Mouse (Mus musculus): ENCODE data around the gene Fbxl2. TPM values are rescaled to one million over a fixed set of nuclear protein-coding genes. Genes with fewer than 3 reads are reported as not detected.

The Fbxl2 gene
- polyA plus RNA-seq, 1 experiment from 2014 or later = 4.4 TPM

DNA sequence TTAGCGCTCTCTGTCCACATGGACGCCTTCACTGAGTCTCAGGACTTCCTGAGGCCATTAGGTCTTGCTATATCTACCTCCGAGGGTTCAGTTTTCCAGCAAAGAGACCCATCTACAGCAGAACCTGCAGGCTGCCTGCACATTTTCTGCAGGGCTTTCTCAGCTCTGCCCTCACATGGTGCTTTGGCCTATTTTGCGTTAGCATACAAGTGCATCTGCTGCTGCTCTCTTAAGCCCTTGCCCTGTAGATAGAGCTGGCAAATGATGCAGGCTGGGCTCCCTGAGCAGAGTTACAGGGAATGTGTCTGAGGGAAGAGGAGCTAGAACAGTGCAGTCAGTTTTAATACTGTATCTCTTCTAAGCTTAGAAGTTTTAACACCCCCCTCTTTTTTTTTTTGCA is 71.0 kb downstream of the Fbxl2 start:
- H3K9ac ChIP-seq (replicated peaks; ENCODE audit: low read depth, low read length) = no peak overlapping the region
- peaks cover 73% of the 10 kb centered on the region for H3K36me3 ChIP-seq (ENCODE audit: control insufficient read depth, insufficient read depth, low read length)
- no peak overlapping the region for H3K4me2 ChIP-seq (replicated peaks; ENCODE audit: low read depth, low read length)
- H3K27ac ChIP-seq (ENCODE audit: low read length) = no peak overlapping the region
- no peaks in the 10 kb centered on the region for H3K4me1 ChIP-seq (ENCODE audit: control insufficient read depth, insufficient read depth, low read length)
- no peaks in the 10 kb centered on the region for H3K9me3 ChIP-seq (ENCODE audit: control insufficient read depth, low read depth, low read length)
- WGBS = 88% methylated on average over 4 of the region's 4 CpGs
- H3K27me3 ChIP-seq (ENCODE audit: control insufficient read depth, insufficient read depth, low read length) = no peaks in the 10 kb centered on the region
- ATAC-seq (ENCODE audit: insufficient number of reproducible peaks, insufficient read depth, low FRiP score, low read depth) = no peak
- H3K4me3 ChIP-seq (ENCODE audit: low read depth, low read length) = no peak overlapping the region

DNA sequence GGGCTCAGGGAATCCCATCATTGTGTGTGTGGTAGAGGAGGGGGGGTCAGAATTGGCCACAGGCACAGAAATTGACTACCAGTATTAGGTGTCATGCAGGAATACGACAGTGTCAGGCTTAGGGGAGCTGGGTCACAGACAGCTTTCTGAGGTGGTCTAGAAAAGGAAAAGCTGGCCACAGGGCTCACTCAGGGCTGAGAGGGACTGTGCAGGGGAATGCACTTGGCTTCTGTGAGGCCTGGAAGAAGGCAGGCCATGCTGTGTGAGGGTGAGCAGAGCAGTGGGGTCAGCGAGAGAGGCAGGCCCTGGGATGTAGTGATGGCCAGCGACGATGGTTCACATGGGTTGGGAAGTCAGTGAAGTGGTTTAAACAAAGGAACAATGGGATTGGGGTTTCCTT is 72.1 kb downstream of the Fbxl2 start:
- peaks cover 75% of the 10 kb centered on the region for H3K36me3 ChIP-seq (ENCODE audit: control insufficient read depth, insufficient read depth, low read length)
- WGBS = 96% methylated on average over 4 of the region's 4 CpGs

DNA sequence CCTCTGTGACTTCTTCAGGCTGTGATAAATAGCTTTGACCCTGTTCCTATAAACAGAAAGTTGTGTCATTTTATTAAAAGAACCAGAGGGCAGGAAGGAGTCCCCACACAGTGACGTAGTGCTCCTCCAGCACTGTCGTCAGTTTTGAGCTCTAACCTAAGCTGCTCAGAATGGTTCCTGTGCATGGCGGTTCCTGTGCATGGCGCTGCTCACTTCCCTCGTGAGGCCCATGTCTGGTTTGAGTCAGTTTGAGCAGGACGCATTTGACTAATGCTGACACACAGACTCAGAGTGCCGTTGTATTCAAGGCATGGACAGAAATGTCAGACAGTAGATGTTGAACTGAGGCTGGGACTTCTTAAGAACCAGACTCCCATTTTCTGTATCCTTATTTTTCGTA is 74.4 kb downstream of the Fbxl2 start:
- Histone ChIP-seq H3K36me3 (ENCODE audit: control insufficient read depth, insufficient read depth, low read length) (peaks cover 75% of the 10 kb centered on the region), H3K4me1 (ENCODE audit: control insufficient read depth, insufficient read depth, low read length) (no peaks in the 10 kb centered on the region), H3K4me2 (replicated peaks; ENCODE audit: low read depth, low read length) (no peak overlapping the region), H3K27me3 (ENCODE audit: control insufficient read depth, insufficient read depth, low read length) (no peaks in the 10 kb centered on the region), H3K9me3 (ENCODE audit: control insufficient read depth, low read depth, low read length) (no peaks in the 10 kb centered on the region), H3K27ac (ENCODE audit: low read length) (no peak overlapping the region), H3K9ac (replicated peaks; ENCODE audit: low read depth, low read length) (no peak overlapping the region), H3K4me3 (ENCODE audit: low read depth, low read length) (no peak overlapping the region)
- 67% methylated on average over 8 of the region's 8 CpGs for WGBS
- no peak for ATAC-seq (ENCODE audit: insufficient number of reproducible peaks, insufficient read depth, low FRiP score, low read depth)

More for the DNA sequence above, 72.1 kb downstream of the Fbxl2 start:
- Histone ChIP-seq H3K4me3 (ENCODE audit: low read depth, low read length) (no peak overlapping the region), H3K27ac (ENCODE audit: low read length) (no peak overlapping the region), H3K27me3 (ENCODE audit: control insufficient read depth, insufficient read depth, low read length) (no peaks in the 10 kb centered on the region), H3K9ac (replicated peaks; ENCODE audit: low read depth, low read length) (no peak overlapping the region), H3K4me1 (ENCODE audit: control insufficient read depth, insufficient read depth, low read length) (no peaks in the 10 kb centered on the region), H3K9me3 (ENCODE audit: control insufficient read depth, low read depth, low read length) (no peaks in the 10 kb centered on the region), H3K4me2 (replicated peaks; ENCODE audit: low read depth, low read length) (no peak overlapping the region)
- no peak for ATAC-seq (ENCODE audit: insufficient number of reproducible peaks, insufficient read depth, low FRiP score, low read depth)

DNA sequence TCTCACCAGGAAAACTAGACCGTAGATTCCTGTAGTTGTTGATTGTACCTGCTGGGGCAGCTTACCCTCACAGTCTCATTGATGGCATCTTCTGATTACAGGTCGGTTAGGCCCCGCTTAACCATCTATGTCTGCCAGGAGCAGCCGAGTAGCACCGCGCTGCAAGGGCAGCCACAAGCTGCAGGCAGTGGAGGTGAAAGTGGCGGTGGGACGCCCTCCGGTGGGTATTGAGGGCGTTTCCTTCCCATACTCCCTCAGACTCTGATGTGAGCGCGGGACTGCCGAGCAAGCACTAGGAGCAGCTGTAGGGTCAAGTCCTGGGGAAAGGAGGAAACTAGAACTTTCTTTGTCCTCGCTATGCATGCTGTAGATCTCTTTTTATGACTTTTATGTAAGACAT is 76.0 kb downstream of the Fbxl2 start:
- Histone ChIP-seq H3K9ac (replicated peaks; ENCODE audit: low read depth, low read length) (no peak overlapping the region), H3K27me3 (ENCODE audit: control insufficient read depth, insufficient read depth, low read length) (no peaks in the 10 kb centered on the region), H3K36me3 (ENCODE audit: control insufficient read depth, insufficient read depth, low read length) (peaks cover 71% of the 10 kb centered on the region), H3K9me3 (ENCODE audit: control insufficient read depth, low read depth, low read length) (no peaks in the 10 kb centered on the region), H3K4me2 (replicated peaks; ENCODE audit: low read depth, low read length) (no peak overlapping the region), H3K27ac (ENCODE audit: low read length) (no peak overlapping the region), H3K4me3 (ENCODE audit: low read depth, low read length) (no peak overlapping the region), H3K4me1 (ENCODE audit: control insufficient read depth, insufficient read depth, low read length) (no peaks in the 10 kb centered on the region)
- no peak for ATAC-seq (ENCODE audit: insufficient number of reproducible peaks, insufficient read depth, low FRiP score, low read depth)
- 82% methylated on average over 14 of the region's 14 CpGs for WGBS

DNA sequence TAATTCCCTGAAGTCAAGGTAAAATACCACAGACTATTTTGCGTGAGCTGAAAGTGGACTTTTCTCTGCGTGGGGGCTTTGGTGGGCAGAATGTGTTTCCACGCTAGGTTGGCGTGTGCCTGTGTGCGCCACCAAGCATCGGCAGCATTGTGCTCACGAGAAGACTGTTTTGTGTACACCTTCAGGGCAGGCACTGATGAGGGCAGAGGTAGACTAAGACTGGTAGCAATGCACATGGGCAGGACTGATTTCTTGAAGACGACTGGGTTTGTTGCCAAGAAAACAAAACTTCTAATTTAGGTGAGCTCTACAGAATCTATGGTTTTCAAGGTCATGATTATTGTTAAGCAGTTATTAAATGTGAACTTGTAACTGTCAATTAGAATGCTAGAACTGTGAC is 76.6 kb downstream of the Fbxl2 start:
- ATAC-seq (ENCODE audit: insufficient number of reproducible peaks, insufficient read depth, low FRiP score, low read depth) = no peak
- H3K4me3 ChIP-seq (ENCODE audit: low read depth, low read length) = no peak overlapping the region
- H3K4me1 ChIP-seq (ENCODE audit: control insufficient read depth, insufficient read depth, low read length) = no peaks in the 10 kb centered on the region
- no peak overlapping the region for H3K9ac ChIP-seq (replicated peaks; ENCODE audit: low read depth, low read length)
- H3K27ac ChIP-seq (ENCODE audit: low read length) = no peak overlapping the region
- H3K4me2 ChIP-seq (replicated peaks; ENCODE audit: low read depth, low read length) = no peak overlapping the region
- WGBS = 92% methylated on average over 8 of the region's 8 CpGs
- peaks cover 71% of the 10 kb centered on the region for H3K36me3 ChIP-seq (ENCODE audit: control insufficient read depth, insufficient read depth, low read length)
- no peaks in the 10 kb centered on the region for H3K27me3 ChIP-seq (ENCODE audit: control insufficient read depth, insufficient read depth, low read length)
- H3K9me3 ChIP-seq (ENCODE audit: control insufficient read depth, low read depth, low read length) = no peaks in the 10 kb centered on the region

DNA sequence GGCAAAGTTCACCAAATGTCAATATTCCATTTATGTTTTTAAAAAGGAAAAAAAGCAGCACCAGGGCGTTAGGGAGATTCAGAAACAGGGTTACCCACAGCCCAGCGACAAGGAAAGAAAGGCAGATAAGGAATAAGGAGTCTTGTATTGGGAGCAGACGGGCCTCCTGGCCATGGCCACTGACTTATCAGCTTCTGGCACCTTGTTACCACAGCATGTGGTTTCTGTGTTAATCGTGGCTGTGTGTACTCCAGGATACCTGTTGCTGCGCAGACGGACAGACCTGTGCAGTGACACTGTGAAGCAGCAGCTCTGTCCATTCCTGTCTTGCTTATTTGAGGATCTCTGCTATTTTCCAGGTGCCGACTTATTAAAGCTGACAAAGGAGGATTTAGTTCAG is 77.0 kb downstream of the Fbxl2 start:
- WGBS = 81% methylated on average over 7 of the region's 7 CpGs
- Histone ChIP-seq H3K4me3 (ENCODE audit: low read depth, low read length) (no peak overlapping the region), H3K4me2 (replicated peaks; ENCODE audit: low read depth, low read length) (no peak overlapping the region), H3K36me3 (ENCODE audit: control insufficient read depth, insufficient read depth, low read length) (peaks cover 71% of the 10 kb centered on the region), H3K4me1 (ENCODE audit: control insufficient read depth, insufficient read depth, low read length) (no peaks in the 10 kb centered on the region), H3K27me3 (ENCODE audit: control insufficient read depth, insufficient read depth, low read length) (no peaks in the 10 kb centered on the region), H3K27ac (ENCODE audit: low read length) (no peak overlapping the region), H3K9me3 (ENCODE audit: control insufficient read depth, low read depth, low read length) (no peaks in the 10 kb centered on the region), H3K9ac (replicated peaks; ENCODE audit: low read depth, low read length) (no peak overlapping the region)
- peak; percentile 85; the same call in 1 of the 2 replicates for ATAC-seq (ENCODE audit: insufficient number of reproducible peaks, insufficient read depth, low FRiP score, low read depth)

DNA sequence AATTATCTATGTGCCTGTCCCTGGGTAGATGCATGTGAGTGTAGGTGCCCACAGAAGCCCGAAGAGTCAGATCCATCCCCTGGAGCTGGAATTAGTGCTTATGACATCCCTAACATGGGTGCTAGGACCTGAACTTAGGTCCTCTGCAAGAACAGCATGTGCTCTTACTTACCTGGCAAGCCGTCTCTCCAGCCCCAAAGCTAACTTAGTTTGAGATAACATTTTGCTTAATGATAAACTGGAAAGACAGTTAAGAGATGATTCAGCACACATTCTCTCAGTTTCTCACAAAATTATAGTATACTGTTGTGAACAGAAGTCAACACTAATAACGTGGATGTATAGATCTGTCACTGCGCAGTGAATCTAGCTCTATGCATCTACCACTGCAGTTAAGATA is 79.2 kb downstream of the Fbxl2 start:
- no peaks in the 10 kb centered on the region for H3K9me3 ChIP-seq (ENCODE audit: control insufficient read depth, low read depth, low read length)
- H3K4me1 ChIP-seq (ENCODE audit: control insufficient read depth, insufficient read depth, low read length) = no peaks in the 10 kb centered on the region
- no peak overlapping the region for H3K4me3 ChIP-seq (ENCODE audit: low read depth, low read length)
- no peak overlapping the region for H3K27ac ChIP-seq (ENCODE audit: low read length)
- peaks cover 71% of the 10 kb centered on the region for H3K36me3 ChIP-seq (ENCODE audit: control insufficient read depth, insufficient read depth, low read length)
- no peaks in the 10 kb centered on the region for H3K27me3 ChIP-seq (ENCODE audit: control insufficient read depth, insufficient read depth, low read length)
- H3K9ac ChIP-seq (replicated peaks; ENCODE audit: low read depth, low read length) = no peak overlapping the region
- no peak for ATAC-seq (ENCODE audit: insufficient number of reproducible peaks, insufficient read depth, low FRiP score, low read depth)
- 88% methylated on average over 4 of the region's 4 CpGs for WGBS
- H3K4me2 ChIP-seq (replicated peaks; ENCODE audit: low read depth, low read length) = no peak overlapping the region

DNA sequence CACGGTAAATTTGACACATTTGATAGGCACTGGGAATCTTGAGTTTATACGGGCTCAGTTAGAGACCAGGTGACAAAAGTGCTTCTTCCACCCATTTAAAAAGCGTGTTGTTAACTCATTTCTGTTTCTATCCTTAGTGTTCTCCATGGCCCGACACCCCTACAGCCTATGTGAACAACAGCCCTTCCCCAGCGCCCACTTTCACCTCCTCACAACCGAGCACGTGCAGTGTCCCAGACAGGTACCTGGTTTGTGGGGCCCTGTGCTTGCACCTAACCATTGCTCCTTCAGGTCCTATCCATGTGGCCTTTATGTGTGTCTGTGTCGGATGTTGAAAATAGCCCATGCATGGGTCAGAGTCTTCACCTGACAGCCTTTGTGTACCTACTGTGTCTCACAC is 81.6 kb downstream of the Fbxl2 start:
- WGBS = 92% methylated on average over 8 of the region's 8 CpGs
- Histone ChIP-seq H3K9me3 (ENCODE audit: control insufficient read depth, low read depth, low read length) (no peaks in the 10 kb centered on the region), H3K9ac (replicated peaks; ENCODE audit: low read depth, low read length) (no peak overlapping the region), H3K27ac (ENCODE audit: low read length) (no peak overlapping the region), H3K36me3 (ENCODE audit: control insufficient read depth, insufficient read depth, low read length) (peaks cover 68% of the 10 kb centered on the region), H3K27me3 (ENCODE audit: control insufficient read depth, insufficient read depth, low read length) (no peaks in the 10 kb centered on the region), H3K4me2 (replicated peaks; ENCODE audit: low read depth, low read length) (no peak overlapping the region), H3K4me3 (ENCODE audit: low read depth, low read length) (no peak overlapping the region), H3K4me1 (ENCODE audit: control insufficient read depth, insufficient read depth, low read length) (no peaks in the 10 kb centered on the region)
- no peak for ATAC-seq (ENCODE audit: insufficient number of reproducible peaks, insufficient read depth, low FRiP score, low read depth)

DNA sequence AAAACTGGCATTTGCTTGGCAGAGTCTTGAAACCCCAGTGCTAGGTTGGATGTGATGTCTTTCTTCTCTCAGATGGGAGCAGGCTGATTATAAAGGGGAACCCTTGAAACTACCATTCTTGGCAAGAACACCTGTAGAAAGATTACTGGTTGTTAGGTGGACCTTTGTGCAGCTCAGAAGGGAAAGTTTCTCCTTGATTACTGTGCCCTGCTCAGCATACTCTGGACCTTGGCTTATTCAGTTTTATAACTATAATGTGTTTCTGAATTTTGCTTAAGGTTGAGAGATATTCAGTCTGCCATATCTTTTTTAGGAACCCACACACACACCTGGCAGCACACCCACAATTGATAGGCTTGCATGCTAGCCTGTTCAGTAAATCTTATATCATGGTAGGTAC is 82.3 kb downstream of the Fbxl2 start:
- H3K9ac ChIP-seq (replicated peaks; ENCODE audit: low read depth, low read length) = no peak overlapping the region
- no peak overlapping the region for H3K27ac ChIP-seq (ENCODE audit: low read length)

More for the DNA sequence above, 82.3 kb downstream of the Fbxl2 start:
- H3K27me3 ChIP-seq (ENCODE audit: control insufficient read depth, insufficient read depth, low read length) = no peaks in the 10 kb centered on the region
- H3K9me3 ChIP-seq (ENCODE audit: control insufficient read depth, low read depth, low read length) = no peaks in the 10 kb centered on the region
- no peak for ATAC-seq (ENCODE audit: insufficient number of reproducible peaks, insufficient read depth, low FRiP score, low read depth)
- H3K36me3 ChIP-seq (ENCODE audit: control insufficient read depth, insufficient read depth, low read length) = peaks cover 68% of the 10 kb centered on the region
- H3K4me1 ChIP-seq (ENCODE audit: control insufficient read depth, insufficient read depth, low read length) = no peaks in the 10 kb centered on the region
- no peak overlapping the region for H3K4me3 ChIP-seq (ENCODE audit: low read depth, low read length)
- H3K4me2 ChIP-seq (replicated peaks; ENCODE audit: low read depth, low read length) = no peak overlapping the region
